Mouse (Mus musculus) heart, postnatal 0 days (tissue): ENCODE results near the gene Olfr1123.
"Not testable (repeated sequence)": the region's sequence is repeated elsewhere in the genome, so short reads cannot be mapped to it uniquely, and the experiment has no call there.

Experiments
- CTCF ChIP-seq: IDR thresholded peaks from 2 replicates; pipeline ENCODE4 v1.5.1; 2016; ENCODE audit warnings: antibody characterized with exemption, control low read depth, low read depth
- EP300 ChIP-seq: IDR thresholded peaks from 2 replicates; pipeline ENCODE4 v1.6.1; 2016; ENCODE audit warnings: antibody characterized with exemption, low read depth

- TF ChIP-seq CTCF = peak; percentile 23
- TF ChIP-seq EP300 = not testable (repeated sequence)
Measured at GRCm38 (mm10) chr2:87394686-87395085, 21.7 kb upstream of the Olfr1123 start.
